Mouse (Mus musculus): ENCODE data around the gene Olfr206. TPM values are rescaled to one million over a fixed set of nuclear protein-coding genes. Genes with fewer than 3 reads are reported as not detected.
"Not testable (repeated sequence)": the region's sequence is repeated elsewhere in the genome, so short reads cannot be mapped to it uniquely, and the experiment has no call there.

Gene Olfr206
- polyA plus RNA-seq (2016; fragmentation: Nextera tagmentation; extraction: Ambion mirVana), result not detected in 2 replicates

- DNase-seq (ENCODE audit: extremely low spot score, low spot score), result no peak
- Histone ChIP-seq H3K36me3 (replicated peaks) (no peaks in the 10 kb centered on the region), H3K9me3 (no peaks in the 10 kb centered on the region), H3K4me1 (no peaks in the 10 kb centered on the region), H3K27me3 (ENCODE audit: poor library complexity, severe bottlenecking) (no peaks in the 10 kb centered on the region), H3K4me3 (no peak within 1 kb of the TSS), H3K27ac (no peak within 1 kb of the TSS)
- 80% methylated on average over 1 of the region's 1 CpGs for WGBS
Measured at GRCm38 (mm10) chr16:59349146-59349545, at the start of gene Olfr206. Gene Olfr206, minus strand, starts transcription at chr16:59349246.

GRCm38 (mm10) chr16:59393300-59393699, 44.3 kb upstream of the Olfr206 start:
- no peaks in the 10 kb centered on the region for H3K27me3 ChIP-seq (ENCODE audit: poor library complexity, severe bottlenecking)
- no peak overlapping the region for H3K27ac ChIP-seq
- DNase-seq (ENCODE audit: extremely low spot score, low spot score), result no peak
- no peaks in the 10 kb centered on the region for H3K36me3 ChIP-seq (replicated peaks)
- no peaks in the 10 kb centered on the region for H3K9me3 ChIP-seq
- H3K4me3 ChIP-seq, result no peak overlapping the region
- H3K4me1 ChIP-seq, result no peaks in the 10 kb centered on the region
- 83% methylated on average over 3 of the region's 3 CpGs for WGBS

GRCm38 (mm10) chr16:59363893-59364292, 14.8 kb upstream of the Olfr206 start, which contains the start of gene Olfr209:
Gene Olfr209, minus strand, starts transcription at chr16:59363993.
- H3K27ac ChIP-seq, result no peak within 1 kb of the TSS
- no peaks in the 10 kb centered on the region for H3K4me1 ChIP-seq
- H3K27me3 ChIP-seq (ENCODE audit: poor library complexity, severe bottlenecking), result no peaks in the 10 kb centered on the region
- H3K4me3 ChIP-seq, result no peak within 1 kb of the TSS
- 87% methylated on average over 2 of the region's 2 CpGs for WGBS
- H3K9me3 ChIP-seq, result no peaks in the 10 kb centered on the region; the same call in 1 of the 2 replicates
- no peaks in the 10 kb centered on the region for H3K36me3 ChIP-seq (replicated peaks)
- DNase-seq (ENCODE audit: extremely low spot score, low spot score), result no peak

GRCm38 (mm10) chr16:59331038-59331437, 18.0 kb downstream of the Olfr206 start, which contains the start of gene Olfr205:
Gene Olfr205, minus strand, starts transcription at chr16:59331138.
- H3K4me1 ChIP-seq, result no peaks in the 10 kb centered on the region
- H3K4me3 ChIP-seq, result no peak within 1 kb of the TSS
- H3K36me3 ChIP-seq (replicated peaks), result no peaks in the 10 kb centered on the region
- H3K27me3 ChIP-seq (ENCODE audit: poor library complexity, severe bottlenecking), result no peaks in the 10 kb centered on the region
- DNase-seq (ENCODE audit: extremely low spot score, low spot score), result no peak
- peaks cover 5% of the 10 kb centered on the region; the same call in 1 of the 2 replicates for H3K9me3 ChIP-seq
- no peak within 1 kb of the TSS for H3K27ac ChIP-seq

- not testable (repeated sequence) for H3K27me3 ChIP-seq (ENCODE audit: poor library complexity, severe bottlenecking); H3K9me3 ChIP-seq
- WGBS, result 76% methylated on average over 1 of the region's 1 CpGs
Measured at GRCm38 (mm10) chr16:59323262-59323661, 25.8 kb downstream of the Olfr206 start.

GRCm38 (mm10) chr16:59318148-59318547, 30.9 kb downstream of the Olfr206 start, which contains the start of gene Olfr204:
Gene Olfr204, minus strand, starts transcription at chr16:59318248.
- Histone ChIP-seq H3K4me3 (no peak within 1 kb of the TSS), H3K27me3 (ENCODE audit: poor library complexity, severe bottlenecking) (no peaks in the 10 kb centered on the region), H3K36me3 (replicated peaks) (no peaks in the 10 kb centered on the region), H3K4me1 (no peaks in the 10 kb centered on the region), H3K27ac (no peak within 1 kb of the TSS), H3K9me3 (no peaks in the 10 kb centered on the region)
- DNase-seq (ENCODE audit: extremely low spot score, low spot score), result no peak

More at GRCm38 (mm10) chr16:59323262-59323661, 25.8 kb downstream of the Olfr206 start:
- H3K4me3 ChIP-seq; DNase-seq (ENCODE audit: extremely low spot score, low spot score); H3K36me3 ChIP-seq (replicated peaks); H3K4me1 ChIP-seq; H3K27ac ChIP-seq: not testable (repeated sequence)

- Histone ChIP-seq H3K9me3 (no peaks in the 10 kb centered on the region), H3K4me1 (no peaks in the 10 kb centered on the region), H3K27me3 (ENCODE audit: poor library complexity, severe bottlenecking) (no peaks in the 10 kb centered on the region), H3K4me3 (no peak within 1 kb of the TSS), H3K27ac (no peak within 1 kb of the TSS), H3K36me3 (replicated peaks) (no peaks in the 10 kb centered on the region)
- WGBS, result 85% methylated on average over 2 of the region's 2 CpGs
- DNase-seq (ENCODE audit: extremely low spot score, low spot score), result no peak
Measured at GRCm38 (mm10) chr16:59298581-59298980, 50.5 kb downstream of the Olfr206 start, which contains the start of gene Olfr203. Gene Olfr203, plus strand, starts transcription at chr16:59298881.

Other genes with a start within 250 kb of the Olfr206 start
- gene Olfr193, start 237.4 kb downstream of the Olfr206 start, polyA plus RNA-seq (2016; fragmentation: Nextera tagmentation; extraction: Ambion mirVana), result not detected in 2 replicates
- not detected in 2 replicates for gene Olfr194, start 228.2 kb downstream of the Olfr206 start, polyA plus RNA-seq (2016; fragmentation: Nextera tagmentation; extraction: Ambion mirVana)
- gene Olfr195, start 202.2 kb downstream of the Olfr206 start, polyA plus RNA-seq (2016; fragmentation: Nextera tagmentation; extraction: Ambion mirVana), result not detected in 2 replicates
- not detected in 2 replicates for gene Olfr196, start 178.8 kb downstream of the Olfr206 start, polyA plus RNA-seq (2016; fragmentation: Nextera tagmentation; extraction: Ambion mirVana)
- not detected in 2 replicates for gene Olfr198, start 145.7 kb downstream of the Olfr206 start, polyA plus RNA-seq (2016; fragmentation: Nextera tagmentation; extraction: Ambion mirVana)
- not detected in 2 replicates for gene Olfr199, start 129.5 kb downstream of the Olfr206 start, polyA plus RNA-seq (2016; fragmentation: Nextera tagmentation; extraction: Ambion mirVana)
- gene Olfr201, start 76.6 kb downstream of the Olfr206 start, polyA plus RNA-seq (2016; fragmentation: Nextera tagmentation; extraction: Ambion mirVana), result not detected in 2 replicates
- gene Olfr202, start 62.5 kb downstream of the Olfr206 start, polyA plus RNA-seq (2016; fragmentation: Nextera tagmentation; extraction: Ambion mirVana), result not detected in 2 replicates
- gene Olfr203, start 50.4 kb downstream of the Olfr206 start, polyA plus RNA-seq (2016; fragmentation: Nextera tagmentation; extraction: Ambion mirVana), result not detected in 2 replicates
- not detected in 2 replicates for gene Olfr204, start 31.0 kb downstream of the Olfr206 start, polyA plus RNA-seq (2016; fragmentation: Nextera tagmentation; extraction: Ambion mirVana)
- not detected in 2 replicates for gene Olfr205, start 18.1 kb downstream of the Olfr206 start, polyA plus RNA-seq (2016; fragmentation: Nextera tagmentation; extraction: Ambion mirVana)
- gene Olfr209, start 14.7 kb upstream of the Olfr206 start, polyA plus RNA-seq (2016; fragmentation: Nextera tagmentation; extraction: Ambion mirVana), result not detected in 2 replicates
- gene Gabrr3, start 58.1 kb upstream of the Olfr206 start, polyA plus RNA-seq (2016; fragmentation: Nextera tagmentation; extraction: Ambion mirVana), result 0.04 TPM in 1 of 2 replicates, not detected in the other
- 37.7 and 39.9 TPM in 2 replicates for gene Riox2, start 122.5 kb upstream of the Olfr206 start, polyA plus RNA-seq (2016; fragmentation: Nextera tagmentation; extraction: Ambion mirVana)

Data from forebrain, embryonic 10.5 days (tissue).